Mouse (Mus musculus) hindbrain, embryonic 12.5 days (tissue): ENCODE data around the gene Plekhg5. TPM values are rescaled to one million over a fixed set of nuclear protein-coding genes. Genes with fewer than 3 reads are reported as not detected.

ENCODE experiments used
- ATAC-seq: fragments of 200-750 bp; cut with Nextera tagmentation; 2 replicates; pipeline ENCODE4 v1.8.0; 2017; ENCODE audit warnings: moderate TSS enrichment; ENCODE audit not compliant: low FRiP score
- H3K27ac ChIP-seq: fragments of 300-500 bp; sonication (generic); 2 replicates; pipeline ENCODE4 v1.5.1; 2016; ENCODE audit warnings: mild to moderate bottlenecking
- H3K27me3 ChIP-seq: fragments of 300-500 bp; sonication (generic); 2 replicates; pipeline ENCODE4 v1.6.1; 2016; ENCODE audit warnings: mild to moderate bottlenecking
- H3K36me3 ChIP-seq: fragments of 300-500 bp; sonication (generic); 2 replicates; pipeline ENCODE4 v1.6.1; 2016; ENCODE audit warnings: mild to moderate bottlenecking
- H3K4me1 ChIP-seq: fragments of 300-500 bp; sonication (generic); 2 replicates; pipeline ENCODE4 v1.6.1; 2016
- H3K4me2 ChIP-seq: fragments of 300-500 bp; sonication (generic); replicated peaks from 2 replicates; pipeline ENCODE4 v1.6.1; 2016; ENCODE audit warnings: mild to moderate bottlenecking
- H3K4me3 ChIP-seq: fragments of 300-500 bp; sonication (generic); 2 replicates; pipeline ENCODE4 v1.5.1; 2016; ENCODE audit warnings: mild to moderate bottlenecking
- H3K9ac ChIP-seq: fragments of 300-500 bp; sonication (generic); 2 replicates; pipeline ENCODE4 v1.6.1; 2016; ENCODE audit warnings: mild to moderate bottlenecking, moderate library complexity
- H3K9me3 ChIP-seq: fragments of 300-500 bp; sonication (generic); replicated peaks from 2 replicates; pipeline ENCODE4 v1.6.1; 2016; ENCODE audit warnings: mild to moderate bottlenecking
- WGBS: fragments of 180-500 bp; shearing (Covaris S2); methylation state at CpG from one replicate; pipeline ENCODE4 v1.1.7; 2016; 5-methylcytosine and 5-hydroxymethylcytosine counted together
- polyA plus RNA-seq: library from polyadenylated mRNA; unstranded; fragments of >200 nt; fragmentation: Nextera tagmentation; extraction: Ambion mirVana; gene quantifications from 2 replicates; pipeline ENCODE4 v1.2.1, GENCODE M21; 2016

Plekhg5 gene
- polyA plus RNA-seq, 1 experiment from 2014 or later: 12.0 TPM

GRCm38 (mm10) chr4:152088556-152089120, 16.3 kb downstream of the Plekhg5 start:
- no peak overlapping the region for H3K4me3 ChIP-seq
- no peak overlapping the region; the same call in 1 of the 2 replicates for H3K9ac ChIP-seq
- no peaks in the 10 kb centered on the region for H3K36me3 ChIP-seq
- no peaks in the 10 kb centered on the region for H3K9me3 ChIP-seq
- H3K4me2 ChIP-seq: peak overlapping the region; percentile 76; the same call in 1 of the 2 replicates
- 42% methylated on average over 8 of the region's 8 CpGs for WGBS
- no peak for ATAC-seq
- no peak overlapping the region for H3K27ac ChIP-seq
- H3K27me3 ChIP-seq: peaks cover 3% of the 10 kb centered on the region; the same call in 1 of the 2 replicates
- peaks cover 33% of the 10 kb centered on the region for H3K4me1 ChIP-seq

- WGBS: 82% methylated on average over 9 of the region's 9 CpGs
- H3K9ac ChIP-seq: no peak overlapping the region
- no peaks in the 10 kb centered on the region for H3K9me3 ChIP-seq
- no peaks in the 10 kb centered on the region for H3K36me3 ChIP-seq
- H3K4me2 ChIP-seq: no peak overlapping the region
- H3K27ac ChIP-seq: no peak overlapping the region
- H3K4me3 ChIP-seq: no peak overlapping the region
- 0 out of 2 replicates have a peak, but pooled peaks cover 3% of the 10 kb centered on the region for H3K27me3 ChIP-seq
- peaks cover 33% of the 10 kb centered on the region for H3K4me1 ChIP-seq
- ATAC-seq: no peak
Measured at GRCm38 (mm10) chr4:152090191-152090590, 17.9 kb downstream of the Plekhg5 start.

- H3K4me3 ChIP-seq: no peak overlapping the region
- no peak overlapping the region for H3K27ac ChIP-seq
- H3K27me3 ChIP-seq: no peaks in the 10 kb centered on the region; the same call in 1 of the 2 replicates
- H3K4me2 ChIP-seq: no peak overlapping the region
- H3K36me3 ChIP-seq: no peaks in the 10 kb centered on the region
- 65% methylated on average over 8 of the region's 8 CpGs for WGBS
- no peak for ATAC-seq
- H3K9ac ChIP-seq: no peak overlapping the region
- peaks cover 40% of the 10 kb centered on the region for H3K4me1 ChIP-seq
- H3K9me3 ChIP-seq: no peaks in the 10 kb centered on the region
Measured at GRCm38 (mm10) chr4:152092751-152093293, 20.5 kb downstream of the Plekhg5 start.

GRCm38 (mm10) chr4:152094233-152094632, 21.9 kb downstream of the Plekhg5 start:
- Histone ChIP-seq H3K4me3 (no peak overlapping the region), H3K36me3 (no peaks in the 10 kb centered on the region), H3K27me3 (no peaks in the 10 kb centered on the region; the same call in 1 of the 2 replicates), H3K4me1 (peaks cover 36% of the 10 kb centered on the region), H3K9me3 (no peaks in the 10 kb centered on the region), H3K9ac (no peak overlapping the region), H3K4me2 (no peak overlapping the region), H3K27ac (no peak overlapping the region)
- 90% methylated on average over 12 of the region's 12 CpGs for WGBS
- no peak for ATAC-seq

- Histone ChIP-seq H3K9me3 (no peaks in the 10 kb centered on the region), H3K27me3 (no peaks in the 10 kb centered on the region; the same call in 1 of the 2 replicates), H3K4me1 (peaks cover 38% of the 10 kb centered on the region), H3K27ac (no peak overlapping the region), H3K4me2 (no peak overlapping the region; the same call in 1 of the 2 replicates), H3K9ac (no peak overlapping the region), H3K36me3 (no peaks in the 10 kb centered on the region), H3K4me3 (no peak overlapping the region)
- WGBS: 17% methylated on average over 27 of the region's 27 CpGs
- 0 out of 2 replicates have a peak, but pooled peaks have one; percentile 18 for ATAC-seq
Measured at GRCm38 (mm10) chr4:152095937-152096910, 23.9 kb downstream of the Plekhg5 start.

GRCm38 (mm10) chr4:152096927-152097326, 24.6 kb downstream of the Plekhg5 start:
- WGBS: 30% methylated on average over 6 of the region's 6 CpGs
- Histone ChIP-seq H3K4me2 (no peak overlapping the region; the same call in 1 of the 2 replicates), H3K4me1 (peaks cover 40% of the 10 kb centered on the region)

GRCm38 (mm10) chr4:152097911-152098799, 25.9 kb downstream of the Plekhg5 start:
- Histone ChIP-seq H3K9ac (no peak overlapping the region), H3K27ac (no peak overlapping the region), H3K27me3 (no peaks in the 10 kb centered on the region; the same call in 1 of the 2 replicates), H3K4me1 (peaks cover 31% of the 10 kb centered on the region), H3K36me3 (0 out of 2 replicates have a peak, but pooled peaks cover 9% of the 10 kb centered on the region), H3K4me3 (no peak overlapping the region), H3K4me2 (no peak overlapping the region), H3K9me3 (no peaks in the 10 kb centered on the region)
- no peak for ATAC-seq
- 19% methylated on average over 11 of the region's 11 CpGs for WGBS

More at GRCm38 (mm10) chr4:152096927-152097326, 24.6 kb downstream of the Plekhg5 start:
- H3K4me3 ChIP-seq: no peak overlapping the region
- no peaks in the 10 kb centered on the region; the same call in 1 of the 2 replicates for H3K27me3 ChIP-seq
- no peaks in the 10 kb centered on the region for H3K9me3 ChIP-seq
- H3K36me3 ChIP-seq: 0 out of 2 replicates have a peak, but pooled peaks cover 3% of the 10 kb centered on the region
- ATAC-seq: 0 out of 2 replicates have a peak, but pooled peaks have one; percentile 18
- no peak overlapping the region for H3K9ac ChIP-seq
- no peak overlapping the region for H3K27ac ChIP-seq

- H3K9me3 ChIP-seq: no peaks in the 10 kb centered on the region
- peaks cover 31% of the 10 kb centered on the region for H3K4me1 ChIP-seq
- no peaks in the 10 kb centered on the region; the same call in 1 of the 2 replicates for H3K27me3 ChIP-seq
- H3K9ac ChIP-seq: no peak overlapping the region
- no peak overlapping the region for H3K4me3 ChIP-seq
- no peak overlapping the region for H3K4me2 ChIP-seq
- 78% methylated on average over 11 of the region's 11 CpGs for WGBS
- ATAC-seq: no peak
- peaks cover 22% of the 10 kb centered on the region for H3K36me3 ChIP-seq
- H3K27ac ChIP-seq: no peak overlapping the region
Measured at GRCm38 (mm10) chr4:152100541-152100940, 28.2 kb downstream of the Plekhg5 start.

- Histone ChIP-seq H3K4me1 (peaks cover 29% of the 10 kb centered on the region), H3K27ac (no peak overlapping the region), H3K9ac (no peak overlapping the region), H3K9me3 (no peaks in the 10 kb centered on the region), H3K36me3 (peaks cover 22% of the 10 kb centered on the region), H3K27me3 (peaks cover 1% of the 10 kb centered on the region; the same call in 1 of the 2 replicates), H3K4me2 (no peak overlapping the region), H3K4me3 (no peak overlapping the region)
- 76% methylated on average over 7 of the region's 7 CpGs for WGBS
- no peak for ATAC-seq
Measured at GRCm38 (mm10) chr4:152101081-152101653, 28.9 kb downstream of the Plekhg5 start.

- WGBS: 94% methylated on average over 16 of the region's 16 CpGs
- Histone ChIP-seq H3K27me3 (peaks cover 5% of the 10 kb centered on the region; the same call in 1 of the 2 replicates), H3K9ac (no peak overlapping the region), H3K9me3 (no peaks in the 10 kb centered on the region), H3K27ac (no peak overlapping the region), H3K4me1 (peaks cover 22% of the 10 kb centered on the region), H3K36me3 (peaks cover 22% of the 10 kb centered on the region), H3K4me3 (no peak overlapping the region), H3K4me2 (no peak overlapping the region)
- no peak for ATAC-seq
Measured at GRCm38 (mm10) chr4:152101921-152102320, 29.6 kb downstream of the Plekhg5 start.

- Histone ChIP-seq H3K9ac (no peak overlapping the region), H3K4me2 (no peak overlapping the region), H3K27ac (no peak overlapping the region), H3K27me3 (peaks cover 6% of the 10 kb centered on the region; the same call in 1 of the 2 replicates), H3K36me3 (peaks cover 22% of the 10 kb centered on the region), H3K9me3 (no peaks in the 10 kb centered on the region), H3K4me3 (no peak overlapping the region), H3K4me1 (peaks cover 20% of the 10 kb centered on the region)
- 39% methylated on average over 7 of the region's 7 CpGs for WGBS
- ATAC-seq: no peak
Measured at GRCm38 (mm10) chr4:152103025-152103424, 30.7 kb downstream of the Plekhg5 start.
